Mouse (Mus musculus): Measurements from ENCODE around the gene Fcrl6. TPM values are rescaled to one million over a fixed set of nuclear protein-coding genes. Genes with fewer than 3 reads are reported as not detected.

The Fcrl6 gene
- polyA plus RNA-seq, 1 experiment = not detected

DNA sequence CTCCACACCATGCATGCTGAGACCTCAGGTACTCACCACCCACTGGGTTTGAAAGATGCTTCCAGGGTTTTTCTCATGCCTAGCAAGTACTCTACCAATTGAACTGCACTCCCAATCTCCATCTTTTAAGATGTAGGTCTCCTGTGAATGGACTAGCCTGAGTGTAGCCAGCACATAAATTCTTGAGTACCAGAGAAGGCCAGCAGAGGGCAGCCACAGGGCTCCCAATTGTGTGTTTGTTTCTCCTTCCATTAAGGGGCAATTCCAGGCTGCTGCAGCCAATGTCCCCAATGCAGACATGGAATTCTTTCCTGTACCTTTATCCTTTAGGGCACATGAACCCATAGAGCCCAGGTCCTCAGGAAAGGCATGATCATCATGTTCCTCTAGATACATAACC is 7.9 kb downstream of the Fcrl6 start:
- Histone ChIP-seq H3K4me3 (no peak overlapping the region), H3K36me3 (ENCODE audit: control insufficient read depth, insufficient read depth) (no peaks in the 10 kb centered on the region), H3K79me2 (ENCODE audit: control insufficient read depth, insufficient read depth) (no peaks in the 10 kb centered on the region), H3ac (ENCODE audit: control insufficient read depth, insufficient read length) (no peak overlapping the region), H3K4me2 (ENCODE audit: low read depth) (no peak overlapping the region), H3K27me3 (ENCODE audit: control insufficient read depth, insufficient read depth, insufficient read length) (no peaks in the 10 kb centered on the region)
- TF ChIP-seq CEBPB (IDR thresholded peaks at IDR 0.05; ENCODE audit: insufficient read depth, poor library complexity, severe bottlenecking) (no peak), TCF3 (IDR thresholded peaks at IDR 0.05; ENCODE audit: insufficient read length, low read depth) (no peak), E2F4 (IDR thresholded peaks at IDR 0.05; ENCODE audit: insufficient read depth) (no peak), REST (IDR thresholded peaks at IDR 0.05; ENCODE audit: insufficient read depth, insufficient read length) (no peak), MAX (IDR thresholded peaks at IDR 0.05; ENCODE audit: low read depth) (no peak), MYOG (IDR thresholded peaks at IDR 0.05; ENCODE audit: control insufficient read depth in 1 of 3, insufficient read depth in 1 of 3, insufficient read length in 2 of 3, low read depth in 2 of 3) (no peak), POLR2A (IDR thresholded peaks at IDR 0.05; ENCODE audit: insufficient read length, low read depth) (no peak), USF1 (IDR thresholded peaks at IDR 0.05; ENCODE audit: low read depth) (no peak)

- Histone ChIP-seq H3K36me3 (ENCODE audit: control insufficient read depth, insufficient read depth) (no peaks in the 10 kb centered on the region), H3K79me2 (ENCODE audit: control insufficient read depth, insufficient read depth) (no peaks in the 10 kb centered on the region), H3K4me2 (ENCODE audit: low read depth) (no peak overlapping the region), H3ac (ENCODE audit: control insufficient read depth, insufficient read length) (no peak overlapping the region), H3K27me3 (ENCODE audit: control insufficient read depth, insufficient read depth, insufficient read length) (no peaks in the 10 kb centered on the region), H3K4me3 (no peak overlapping the region)
- TF ChIP-seq CEBPB (IDR thresholded peaks at IDR 0.05; ENCODE audit: insufficient read depth, poor library complexity, severe bottlenecking) (no peak), TCF3 (IDR thresholded peaks at IDR 0.05; ENCODE audit: insufficient read length, low read depth) (no peak)
Measured at GRCm38 (mm10) chr1:172593956-172594355, 8.4 kb downstream of the Fcrl6 start.

GRCm38 (mm10) chr1:172593321-172593720 is 9.0 kb downstream of the Fcrl6 start:
- Histone ChIP-seq H3ac (ENCODE audit: control insufficient read depth, insufficient read length) (no peak overlapping the region), H3K4me3 (no peak overlapping the region), H3K4me2 (ENCODE audit: low read depth) (no peak overlapping the region), H3K36me3 (ENCODE audit: control insufficient read depth, insufficient read depth) (no peaks in the 10 kb centered on the region), H3K27me3 (ENCODE audit: control insufficient read depth, insufficient read depth, insufficient read length) (no peaks in the 10 kb centered on the region), H3K79me2 (ENCODE audit: control insufficient read depth, insufficient read depth) (no peaks in the 10 kb centered on the region)
- no peak for TF ChIP-seq E2F4 (IDR thresholded peaks at IDR 0.05; ENCODE audit: insufficient read depth)
- no peak for TF ChIP-seq SRF (IDR thresholded peaks at IDR 0.05; ENCODE audit: control insufficient read depth, insufficient read length, low read depth)
- TF ChIP-seq TCF12 (IDR thresholded peaks at IDR 0.05; ENCODE audit: insufficient read depth, poor library complexity, severe bottlenecking) = no peak
- TF ChIP-seq MYOG (IDR thresholded peaks at IDR 0.05; ENCODE audit: control insufficient read depth in 1 of 3, insufficient read depth in 1 of 3, insufficient read length in 2 of 3, low read depth in 2 of 3) = no peak
- TF ChIP-seq POLR2AphosphoS2 (IDR thresholded peaks at IDR 0.05; ENCODE audit: insufficient read length, low read depth) = no peak

- Histone ChIP-seq H3K27me3 (ENCODE audit: control insufficient read depth, insufficient read depth, insufficient read length) (no peaks in the 10 kb centered on the region), H3K4me3 (no peak within 1 kb of the TSS), H3K36me3 (ENCODE audit: control insufficient read depth, insufficient read depth) (no peaks in the 10 kb centered on the region), H3K79me2 (ENCODE audit: control insufficient read depth, insufficient read depth) (no peaks in the 10 kb centered on the region), H3K4me2 (ENCODE audit: low read depth) (peak within 1 kb of the TSS; percentile 6), H3ac (ENCODE audit: control insufficient read depth, insufficient read length) (no peak within 1 kb of the TSS)
- TF ChIP-seq TCF3 (IDR thresholded peaks at IDR 0.05; ENCODE audit: insufficient read length, low read depth) = no peak
- TF ChIP-seq TCF12 (IDR thresholded peaks at IDR 0.05; ENCODE audit: insufficient read depth, poor library complexity, severe bottlenecking) = no peak
- no peak for TF ChIP-seq POLR2AphosphoS2 (IDR thresholded peaks at IDR 0.05; ENCODE audit: insufficient read length, low read depth)
- no peak for TF ChIP-seq POLR2A (IDR thresholded peaks at IDR 0.05; ENCODE audit: insufficient read length, low read depth)
- TF ChIP-seq USF1 (IDR thresholded peaks at IDR 0.05; ENCODE audit: low read depth) = no peak
- no peak for TF ChIP-seq MYOD1 (IDR thresholded peaks at IDR 0.05; ENCODE audit: control insufficient read depth in 1 of 3, insufficient read length in 2 of 3, low read depth in 2 of 3)
- TF ChIP-seq MAX (IDR thresholded peaks at IDR 0.05; ENCODE audit: low read depth) = no peak
- TF ChIP-seq CEBPB (IDR thresholded peaks at IDR 0.05; ENCODE audit: insufficient read depth, poor library complexity, severe bottlenecking) = no peak
- TF ChIP-seq SRF (IDR thresholded peaks at IDR 0.05; ENCODE audit: control insufficient read depth, insufficient read length, low read depth) = no peak
- TF ChIP-seq REST (IDR thresholded peaks at IDR 0.05; ENCODE audit: insufficient read depth, insufficient read length) = no peak
- no peak for TF ChIP-seq E2F4 (IDR thresholded peaks at IDR 0.05; ENCODE audit: insufficient read depth)
- TF ChIP-seq MYOG (IDR thresholded peaks at IDR 0.05; ENCODE audit: control insufficient read depth in 1 of 3, insufficient read depth in 1 of 3, insufficient read length in 2 of 3, low read depth in 2 of 3) = no peak
Measured at GRCm38 (mm10) chr1:172590385-172590784, 12.0 kb downstream of the Fcrl6 start, which contains the start of gene Slamf8. Gene Slamf8, minus strand, starts transcription at chr1:172590568.

GRCm38 (mm10) chr1:172585612-172586567 is 16.5 kb downstream of the Fcrl6 start:
- Histone ChIP-seq H3ac (ENCODE audit: control insufficient read depth, insufficient read length) (no peak overlapping the region), H3K79me2 (ENCODE audit: control insufficient read depth, insufficient read depth) (no peaks in the 10 kb centered on the region), H3K4me2 (ENCODE audit: low read depth) (no peak overlapping the region), H3K4me3 (no peak overlapping the region), H3K36me3 (ENCODE audit: control insufficient read depth, insufficient read depth) (no peaks in the 10 kb centered on the region), H3K27me3 (ENCODE audit: control insufficient read depth, insufficient read depth, insufficient read length) (no peaks in the 10 kb centered on the region)
- no peak for TF ChIP-seq MAX (IDR thresholded peaks at IDR 0.05; ENCODE audit: low read depth)
- no peak for TF ChIP-seq USF1 (IDR thresholded peaks at IDR 0.05; ENCODE audit: low read depth)
- TF ChIP-seq E2F4 (IDR thresholded peaks at IDR 0.05; ENCODE audit: insufficient read depth) = no peak
- no peak for TF ChIP-seq MYOG (IDR thresholded peaks at IDR 0.05; ENCODE audit: control insufficient read depth in 1 of 3, insufficient read depth in 1 of 3, insufficient read length in 2 of 3, low read depth in 2 of 3)
- no peak for TF ChIP-seq MYOD1 (IDR thresholded peaks at IDR 0.05; ENCODE audit: control insufficient read depth in 1 of 3, insufficient read length in 2 of 3, low read depth in 2 of 3)
- TF ChIP-seq POLR2AphosphoS2 (IDR thresholded peaks at IDR 0.05; ENCODE audit: insufficient read length, low read depth) = no peak
- TF ChIP-seq POLR2A (IDR thresholded peaks at IDR 0.05; ENCODE audit: insufficient read length, low read depth) = no peak
- no peak for TF ChIP-seq CEBPB (IDR thresholded peaks at IDR 0.05; ENCODE audit: insufficient read depth, poor library complexity, severe bottlenecking)
- TF ChIP-seq TCF12 (IDR thresholded peaks at IDR 0.05; ENCODE audit: insufficient read depth, poor library complexity, severe bottlenecking) = no peak
- TF ChIP-seq TCF3 (IDR thresholded peaks at IDR 0.05; ENCODE audit: insufficient read length, low read depth) = no peak
- no peak for TF ChIP-seq REST (IDR thresholded peaks at IDR 0.05; ENCODE audit: insufficient read depth, insufficient read length)

All from myocyte (in vitro differentiated cells).